Mouse (Mus musculus): Measurements from ENCODE around the gene Sh3bp5. TPM values are rescaled to one million over a fixed set of nuclear protein-coding genes. Genes with fewer than 3 reads are reported as not detected.

Sh3bp5 gene
- total RNA-seq, 2 experiments from 2014 or later, result 76.2 to 81.0 TPM

- DNase-seq, result no peak
Measured at GRCm38 (mm10) chr14:31433851-31434360, 2.0 kb downstream of the Sh3bp5 start.

- DNase-seq, result no peak
Measured at GRCm38 (mm10) chr14:31433126-31433525, 2.8 kb downstream of the Sh3bp5 start.

GRCm38 (mm10) chr14:31432424-31432823 lies 3.5 kb downstream of the Sh3bp5 start:
- DNase-seq, result no peak

GRCm38 (mm10) chr14:31431789-31432330 lies 4.0 kb downstream of the Sh3bp5 start:
- DNase-seq, result no peak

- no peak for DNase-seq
Measured at GRCm38 (mm10) chr14:31429004-31429395, 6.9 kb downstream of the Sh3bp5 start.

- DNase-seq, result peak; percentile 57
Measured at GRCm38 (mm10) chr14:31428211-31429003, 7.5 kb downstream of the Sh3bp5 start.

- DNase-seq, result peak; percentile 68
Measured at GRCm38 (mm10) chr14:31422961-31423791, 12.7 kb downstream of the Sh3bp5 start.

GRCm38 (mm10) chr14:31422395-31422794 lies 13.5 kb downstream of the Sh3bp5 start:
- DNase-seq, result no peak

GRCm38 (mm10) chr14:31421509-31422295 lies 14.2 kb downstream of the Sh3bp5 start:
- DNase-seq, result no peak

- DNase-seq, result no peak
Measured at GRCm38 (mm10) chr14:31420985-31421384, 14.9 kb downstream of the Sh3bp5 start.

GRCm38 (mm10) chr14:31420562-31420961 lies 15.3 kb downstream of the Sh3bp5 start:
- DNase-seq, result no peak

GRCm38 (mm10) chr14:31420135-31420534 lies 15.7 kb downstream of the Sh3bp5 start:
- DNase-seq, result no peak

- no peak for DNase-seq
Measured at GRCm38 (mm10) chr14:31419279-31419678, 16.6 kb downstream of the Sh3bp5 start.

- no peak for DNase-seq
Measured at GRCm38 (mm10) chr14:31416835-31417549, 18.9 kb downstream of the Sh3bp5 start.

GRCm38 (mm10) chr14:31416411-31416810 lies 19.5 kb downstream of the Sh3bp5 start:
- DNase-seq, result no peak

- DNase-seq, result no peak
Measured at GRCm38 (mm10) chr14:31414967-31415376, 20.9 kb downstream of the Sh3bp5 start.

GRCm38 (mm10) chr14:31414235-31414966 lies 21.5 kb downstream of the Sh3bp5 start:
- no peak for DNase-seq

- no peak for DNase-seq
Measured at GRCm38 (mm10) chr14:31413475-31414086, 22.3 kb downstream of the Sh3bp5 start.

- peak; percentile 53 for DNase-seq
Measured at GRCm38 (mm10) chr14:31412651-31413056, 23.2 kb downstream of the Sh3bp5 start.

GRCm38 (mm10) chr14:31410737-31411136 lies 25.1 kb downstream of the Sh3bp5 start:
- DNase-seq, result no peak

Data from gastrocnemius, postnatal 10 days (tissue).